Mouse (Mus musculus) lung, adult 2 months (tissue): ENCODE results near the gene Asprv1.

Experiments
- CTCF ChIP-seq: fragments of 200-500 bp; IDR thresholded peaks from 2 replicates; pipeline ENCODE4 v1.5.1; 2011; ENCODE audit warnings: mild to moderate bottlenecking, low read length, control low read depth; ENCODE audit not compliant: insufficient read depth
- POLR2A ChIP-seq: fragments of 200-500 bp; IDR thresholded peaks from 2 replicates; pipeline ENCODE4 v1.6.1; 2011; ENCODE audit warnings: low read depth, mild to moderate bottlenecking, control low read depth, low read length, borderline replicate concordance; ENCODE audit errors: extremely low read depth

- TF ChIP-seq CTCF (no peak), POLR2A (no peak)
These were observed 50.4 kb downstream of the Asprv1 start for GRCm38 (mm10) chr6:86678341-86678740.
